Mouse (Mus musculus) activated CD4-positive, CD25-positive, alpha-beta regulatory T cell, adult 4 months (primary cell): Measurements from ENCODE around the gene Tmem88. TPM values are rescaled to one million over a fixed set of nuclear protein-coding genes. Genes with fewer than 3 reads are reported as not detected.

Source experiments
- ATAC-seq: one replicate; pipeline ENCODE4 v1.8.0; 2017
- polyA plus RNA-seq, 2 experiments: library from polyadenylated mRNA; unstranded; fragments of 100-300 nt; shearing (Covaris generic); gene quantifications; one replicate each; pipeline ENCODE4 v1.2.1; 2017

Gene Tmem88
- polyA plus RNA-seq, result under 1 TPM; 0.22 to 0.51 TPM

- ATAC-seq, result no peak
These were observed at the start of gene Tmem88 for GRCm38 (mm10) chr11:69398059-69398458. Gene Tmem88 (minus strand): TSS chr11:69398234.

GRCm38 (mm10) chr11:69447299-69447698 is 49.3 kb upstream of the Tmem88 start:
- no peak for ATAC-seq

GRCm38 (mm10) chr11:69443328-69443727 is 45.3 kb upstream of the Tmem88 start:
- no peak for ATAC-seq

GRCm38 (mm10) chr11:69437291-69437690 is 39.3 kb upstream of the Tmem88 start:
- ATAC-seq, result no peak

GRCm38 (mm10) chr11:69433189-69433588 is 35.2 kb upstream of the Tmem88 start:
- ATAC-seq, result no peak

GRCm38 (mm10) chr11:69432640-69432982 is 34.6 kb upstream of the Tmem88 start:
- ATAC-seq, result no peak

GRCm38 (mm10) chr11:69431829-69432639 is 34.0 kb upstream of the Tmem88 start:
- ATAC-seq, result peak; percentile 79

- ATAC-seq, result no peak
These were observed 32.6 kb upstream of the Tmem88 start for GRCm38 (mm10) chr11:69430631-69431030.

- no peak for ATAC-seq
These were observed 31.3 kb upstream of the Tmem88 start for GRCm38 (mm10) chr11:69429313-69429712.

- ATAC-seq, result no peak
These were observed 30.7 kb upstream of the Tmem88 start for GRCm38 (mm10) chr11:69428751-69429150.

GRCm38 (mm10) chr11:69426246-69426645 is 28.2 kb upstream of the Tmem88 start:
- no peak for ATAC-seq

GRCm38 (mm10) chr11:69423885-69424284 is 25.9 kb upstream of the Tmem88 start:
- no peak for ATAC-seq

GRCm38 (mm10) chr11:69422842-69423241 is 24.8 kb upstream of the Tmem88 start:
- no peak for ATAC-seq

- ATAC-seq, result no peak
These were observed 23.3 kb upstream of the Tmem88 start for GRCm38 (mm10) chr11:69421131-69421977.

- ATAC-seq, result no peak
These were observed 22.5 kb upstream of the Tmem88 start for GRCm38 (mm10) chr11:69420554-69421000.

GRCm38 (mm10) chr11:69419813-69420553 is 21.9 kb upstream of the Tmem88 start:
- peak; percentile 11 for ATAC-seq

- peak; percentile 11 for ATAC-seq
These were observed 21.4 kb upstream of the Tmem88 start for GRCm38 (mm10) chr11:69419443-69419812.

- ATAC-seq, result peak; percentile 48
These were observed 20.7 kb upstream of the Tmem88 start for GRCm38 (mm10) chr11:69418481-69419442.

GRCm38 (mm10) chr11:69417449-69418384 is 19.7 kb upstream of the Tmem88 start:
- ATAC-seq, result no peak

GRCm38 (mm10) chr11:69416921-69417448 is 19.0 kb upstream of the Tmem88 start:
- no peak for ATAC-seq
